Mouse (Mus musculus): ENCODE results near the gene Zcchc8. TPM values are rescaled to one million over a fixed set of nuclear protein-coding genes. Genes with fewer than 3 reads are reported as not detected.

Gene Zcchc8
- polyA plus RNA-seq, 1 experiment from 2014 or later: 34.6 TPM

DNA sequence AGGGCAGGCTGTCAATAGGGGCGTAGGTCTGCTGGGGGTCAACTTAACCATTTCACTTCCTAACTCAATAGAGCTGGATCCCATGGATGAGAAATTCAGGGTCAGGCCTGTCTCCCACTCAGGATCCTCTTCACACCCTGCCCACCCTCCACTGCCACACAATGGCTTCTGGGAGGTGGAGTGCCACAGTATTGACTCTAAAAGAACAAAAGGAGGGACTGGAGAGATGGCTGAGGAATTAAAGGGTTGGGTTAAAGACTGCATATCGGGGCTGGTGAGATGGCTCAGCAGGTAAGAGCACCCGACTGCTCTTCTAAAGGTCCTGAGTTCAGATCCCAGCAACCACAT is 49.5 kb downstream of the Zcchc8 start:
- Histone ChIP-seq H3K27ac (peak overlapping the region; percentile 43), H3K36me3 (ENCODE audit: inconsistent target) (no peaks in the 10 kb centered on the region), H3K4me3 (ENCODE audit: inconsistent target) (no peak overlapping the region), H3K79me2 (ENCODE audit: inconsistent target) (peaks cover 100% of the 10 kb centered on the region)
- 74% methylated on average over 3 of the region's 3 CpGs for WGBS (ENCODE audit: missing documents)

DNA sequence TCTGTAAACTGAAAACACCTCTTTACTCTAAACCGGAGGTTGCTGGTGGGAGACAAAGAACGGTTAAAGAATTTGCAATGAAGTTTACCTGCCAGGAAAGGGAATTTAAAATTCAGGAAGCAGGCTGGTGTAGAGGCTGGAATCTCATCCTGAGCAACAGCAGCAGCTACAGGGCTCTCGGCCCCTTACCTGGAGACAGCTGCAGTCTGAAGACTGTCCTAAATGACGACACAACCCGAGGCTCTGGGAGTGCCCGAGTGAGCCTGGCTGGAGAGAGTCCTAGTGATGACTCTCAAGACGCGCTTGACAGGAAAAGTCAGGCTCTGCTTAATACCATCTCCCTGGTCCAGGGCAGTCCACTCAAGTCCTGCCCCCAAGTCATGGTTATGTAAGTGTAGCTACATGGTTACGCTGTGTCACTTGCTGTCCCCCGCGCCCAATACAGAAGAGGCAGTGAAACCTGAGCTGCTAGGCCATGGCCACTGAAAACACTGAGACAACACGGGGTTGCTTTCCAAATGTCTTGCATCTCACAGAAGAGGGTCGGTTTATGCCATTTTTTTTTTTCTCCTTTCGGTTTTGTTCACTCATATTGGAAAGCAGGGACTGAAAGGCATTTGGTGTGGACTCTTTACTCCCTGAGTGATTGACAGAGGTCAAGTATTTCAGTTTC is 50.0 kb downstream of the Zcchc8 start:
- H3K36me3 ChIP-seq (ENCODE audit: inconsistent target): no peaks in the 10 kb centered on the region
- peak overlapping the region; percentile 31 for H3K4me3 ChIP-seq (ENCODE audit: inconsistent target)
- H3K79me2 ChIP-seq (ENCODE audit: inconsistent target): peaks cover 100% of the 10 kb centered on the region
- H3K27ac ChIP-seq: peak overlapping the region; percentile 43
- WGBS (ENCODE audit: missing documents): 6% methylated on average over 14 of the region's 14 CpGs

DNA sequence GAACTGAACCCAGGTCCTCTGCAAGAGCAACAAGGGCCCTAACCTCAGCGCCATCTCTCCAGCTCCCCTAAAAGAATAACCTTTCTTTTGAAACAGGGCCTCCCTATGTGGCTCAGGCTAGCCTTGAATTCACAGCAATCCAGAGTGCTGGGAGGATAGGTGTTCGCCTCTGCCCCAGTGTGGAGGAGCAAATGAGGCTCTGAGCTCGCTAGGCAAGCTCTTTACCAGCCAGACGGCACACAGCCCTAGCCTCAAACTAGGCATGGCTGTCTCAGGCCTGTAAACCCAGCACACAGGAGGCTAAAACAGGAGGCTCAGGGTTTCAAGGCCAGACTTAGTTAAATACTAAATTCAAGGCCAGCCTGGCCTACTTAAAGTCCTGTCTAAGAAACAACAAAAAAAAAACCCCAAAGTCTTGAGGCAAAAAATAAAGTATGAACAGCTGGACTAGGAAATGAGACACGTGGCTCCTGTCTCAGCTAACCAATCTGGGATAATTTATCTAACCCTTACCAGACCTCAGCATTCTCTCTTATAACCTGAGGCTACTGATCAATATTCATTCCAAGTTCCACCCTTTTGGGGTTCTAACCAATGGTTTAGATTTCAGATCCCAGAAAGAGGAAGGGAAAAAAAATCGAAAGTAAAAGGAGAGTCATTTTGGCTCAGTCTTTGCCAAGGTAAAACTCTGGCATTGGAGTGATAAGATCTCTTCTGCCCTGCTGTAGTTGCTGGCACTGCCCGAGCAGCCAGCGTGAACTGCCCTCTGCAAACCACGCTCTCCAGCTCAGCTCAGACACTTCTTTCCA is 50.7 kb downstream of the Zcchc8 start:
- peak overlapping the region; percentile 43 for H3K27ac ChIP-seq

DNA sequence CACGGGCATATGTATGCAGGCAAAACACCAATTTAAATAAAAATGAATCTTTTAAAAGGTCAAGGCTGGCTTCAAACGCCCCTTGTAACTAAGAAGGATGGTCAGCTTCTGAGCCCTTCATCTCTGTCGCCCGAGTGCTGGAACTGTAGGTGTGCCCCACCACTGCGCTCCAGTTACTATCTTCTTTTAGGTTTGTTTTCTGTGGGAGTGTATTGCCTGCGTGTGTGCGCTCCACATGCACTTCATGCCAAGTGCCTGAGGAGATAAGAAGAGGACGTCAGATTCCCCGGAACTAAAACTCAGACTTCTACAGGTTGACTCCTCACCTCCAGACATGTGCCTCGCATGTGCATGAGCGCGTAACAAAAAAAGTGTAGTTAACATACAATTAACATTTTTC is 53.0 kb downstream of the Zcchc8 start:
- Histone ChIP-seq H3K4me3 (ENCODE audit: inconsistent target) (no peak overlapping the region), H3K36me3 (ENCODE audit: inconsistent target) (no peaks in the 10 kb centered on the region), H3K27ac (no peak overlapping the region), H3K79me2 (ENCODE audit: inconsistent target) (peaks cover 100% of the 10 kb centered on the region)
- 97% methylated on average over 12 of the region's 12 CpGs for WGBS (ENCODE audit: missing documents)

More for the DNA sequence above, 50.7 kb downstream of the Zcchc8 start:
- 33% methylated on average over 7 of the region's 9 CpGs for WGBS (ENCODE audit: missing documents)
- peaks cover 100% of the 10 kb centered on the region for H3K79me2 ChIP-seq (ENCODE audit: inconsistent target)
- peak overlapping the region; percentile 31 for H3K4me3 ChIP-seq (ENCODE audit: inconsistent target)
- no peaks in the 10 kb centered on the region for H3K36me3 ChIP-seq (ENCODE audit: inconsistent target)

DNA sequence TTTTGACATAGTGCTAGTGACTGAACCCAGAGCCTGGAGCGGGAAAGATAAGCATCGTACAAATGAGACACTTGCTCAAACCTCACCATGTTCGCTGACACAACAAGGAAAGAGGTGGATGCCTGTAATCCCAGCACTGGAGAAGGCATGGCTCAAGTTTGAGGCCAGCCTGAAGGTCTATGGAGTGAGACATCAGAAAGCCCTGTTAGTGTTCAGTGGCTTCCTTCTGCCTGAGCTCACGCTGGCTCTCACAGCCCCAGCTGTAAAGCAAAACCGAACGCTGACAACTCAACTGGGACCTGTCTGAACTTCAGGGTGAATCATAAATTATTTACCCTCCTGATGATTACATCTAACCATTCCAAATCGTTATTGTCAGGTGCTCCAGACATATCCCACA is 54.9 kb downstream of the Zcchc8 start:
- 73% methylated on average over 7 of the region's 7 CpGs for WGBS (ENCODE audit: missing documents)
- no peak overlapping the region for H3K27ac ChIP-seq
- H3K4me3 ChIP-seq (ENCODE audit: inconsistent target): no peak overlapping the region
- H3K79me2 ChIP-seq (ENCODE audit: inconsistent target): peaks cover 97% of the 10 kb centered on the region
- H3K36me3 ChIP-seq (ENCODE audit: inconsistent target): no peaks in the 10 kb centered on the region

DNA sequence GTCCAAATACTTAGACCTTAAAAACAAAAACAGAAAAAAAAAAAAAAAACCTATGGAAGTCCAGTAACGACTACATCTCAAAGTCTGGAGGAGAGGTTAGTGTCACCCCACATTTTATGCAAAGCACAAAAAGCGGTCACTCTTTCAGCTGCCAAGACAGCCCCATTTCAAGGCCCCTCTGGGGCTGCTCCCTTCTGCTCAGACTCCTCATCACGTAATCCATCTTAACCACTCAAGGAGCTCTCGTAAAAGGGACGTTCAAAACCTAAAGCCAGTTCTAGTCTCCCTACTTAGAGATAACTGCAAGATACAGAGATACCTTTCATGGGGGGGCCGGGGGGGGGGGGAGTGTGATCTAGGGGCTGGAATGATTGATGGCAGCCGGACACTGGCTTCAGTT is 56.6 kb downstream of the Zcchc8 start:
- WGBS (ENCODE audit: missing documents): 76% methylated on average over 7 of the region's 7 CpGs

DNA sequence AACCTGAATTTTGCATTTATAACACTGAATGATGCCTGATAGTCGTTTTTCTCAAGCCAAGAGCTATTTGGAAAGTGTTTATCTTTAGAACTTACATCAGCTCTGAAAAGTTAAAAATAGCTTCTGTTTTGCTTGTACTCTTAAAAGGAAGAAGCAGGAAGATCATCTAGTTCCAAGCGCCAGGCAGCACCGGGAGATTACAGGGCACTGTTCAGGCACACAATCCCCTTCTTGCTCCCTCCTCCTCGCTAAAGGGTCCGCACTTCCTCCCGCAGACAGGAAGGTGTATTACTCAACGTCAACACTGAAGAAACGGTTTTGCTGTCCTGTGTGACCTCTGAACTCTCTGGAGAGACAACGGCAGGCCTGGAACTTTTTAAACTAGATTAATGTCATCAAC is 58.8 kb downstream of the Zcchc8 start:
- 1% methylated on average over 9 of the region's 9 CpGs for WGBS (ENCODE audit: missing documents)
- Histone ChIP-seq H3K27ac (peak overlapping the region; percentile 72), H3K4me3 (ENCODE audit: inconsistent target) (no peak overlapping the region), H3K36me3 (ENCODE audit: inconsistent target) (no peaks in the 10 kb centered on the region), H3K79me2 (ENCODE audit: inconsistent target) (peaks cover 97% of the 10 kb centered on the region)

More for the DNA sequence above, 56.6 kb downstream of the Zcchc8 start:
- Histone ChIP-seq H3K36me3 (ENCODE audit: inconsistent target) (no peaks in the 10 kb centered on the region), H3K4me3 (ENCODE audit: inconsistent target) (no peak overlapping the region), H3K79me2 (ENCODE audit: inconsistent target) (peaks cover 97% of the 10 kb centered on the region), H3K27ac (no peak overlapping the region)

DNA sequence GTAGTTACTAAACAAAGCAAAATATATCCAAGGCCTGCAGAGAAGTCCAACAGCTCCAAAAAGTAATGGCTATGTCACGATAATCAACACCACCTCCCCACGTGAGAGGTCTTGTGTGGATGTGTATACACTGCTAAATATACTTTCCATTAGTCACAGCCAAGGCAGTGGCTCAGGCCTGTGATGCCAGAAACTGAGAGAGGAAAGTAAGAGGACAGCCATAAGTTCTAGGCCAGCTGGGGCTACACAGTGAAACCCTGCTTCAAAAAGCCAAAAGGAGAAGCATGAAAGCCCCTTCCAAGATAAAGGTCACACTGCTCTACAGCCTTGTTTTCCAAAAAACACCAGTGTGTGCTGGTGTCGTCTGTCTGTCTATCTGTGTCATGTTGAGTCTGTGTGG is 59.3 kb downstream of the Zcchc8 start:
- H3K36me3 ChIP-seq (ENCODE audit: inconsistent target): no peaks in the 10 kb centered on the region
- H3K4me3 ChIP-seq (ENCODE audit: inconsistent target): no peak overlapping the region
- 46% methylated on average over 3 of the region's 3 CpGs for WGBS (ENCODE audit: missing documents)
- peak overlapping the region; percentile 72 for H3K27ac ChIP-seq
- H3K79me2 ChIP-seq (ENCODE audit: inconsistent target): peaks cover 97% of the 10 kb centered on the region

DNA sequence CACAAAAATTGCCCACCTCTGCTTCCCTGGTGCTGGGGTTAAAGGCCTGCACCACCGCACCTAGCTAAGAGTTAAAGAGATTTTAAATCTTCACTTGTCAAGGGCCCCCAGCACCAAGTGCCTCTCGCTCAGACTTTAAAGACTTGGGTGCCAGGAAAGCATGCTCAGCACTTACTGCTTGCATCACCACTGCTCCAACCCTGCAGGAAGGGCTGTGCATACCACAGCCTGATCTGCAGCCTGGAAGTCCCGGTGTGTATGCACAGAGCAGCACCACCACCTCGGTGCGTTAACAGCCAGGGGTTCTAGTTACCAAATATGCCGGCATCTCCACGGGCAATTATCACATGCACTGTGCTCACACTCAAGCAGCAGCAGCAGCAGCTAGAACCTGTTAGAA is 63.2 kb downstream of the Zcchc8 start:
- H3K27ac ChIP-seq: no peak overlapping the region
- no peak overlapping the region for H3K4me3 ChIP-seq (ENCODE audit: inconsistent target)
- peaks cover 22% of the 10 kb centered on the region for H3K36me3 ChIP-seq (ENCODE audit: inconsistent target)
- WGBS (ENCODE audit: missing documents): 11% methylated on average over 7 of the region's 7 CpGs
- peaks cover 76% of the 10 kb centered on the region for H3K79me2 ChIP-seq (ENCODE audit: inconsistent target)

DNA sequence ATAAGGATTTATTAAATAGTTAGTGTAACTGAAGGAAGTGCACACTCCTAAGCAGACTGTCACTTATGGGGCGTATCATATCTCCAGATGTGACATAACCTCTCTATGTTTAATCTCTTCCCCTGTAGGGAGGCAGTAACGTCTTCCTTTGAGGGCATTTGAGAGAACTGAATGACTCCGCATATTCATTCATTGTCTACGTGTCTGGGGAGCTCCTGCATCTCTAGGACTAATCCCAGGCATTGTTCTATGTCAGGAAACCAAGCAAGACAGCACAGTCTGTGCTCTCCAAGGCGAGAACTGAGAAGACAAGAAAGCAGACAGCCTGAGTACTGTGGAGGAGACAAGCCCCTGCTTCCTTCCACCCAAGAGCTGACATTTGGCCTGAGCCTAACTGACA is 66.0 kb downstream of the Zcchc8 start:
- Histone ChIP-seq H3K36me3 (ENCODE audit: inconsistent target) (peaks cover 27% of the 10 kb centered on the region), H3K4me3 (ENCODE audit: inconsistent target) (no peak overlapping the region), H3K27ac (no peak overlapping the region), H3K79me2 (ENCODE audit: inconsistent target) (peaks cover 53% of the 10 kb centered on the region)
- 85% methylated on average over 5 of the region's 5 CpGs for WGBS (ENCODE audit: missing documents)

DNA sequence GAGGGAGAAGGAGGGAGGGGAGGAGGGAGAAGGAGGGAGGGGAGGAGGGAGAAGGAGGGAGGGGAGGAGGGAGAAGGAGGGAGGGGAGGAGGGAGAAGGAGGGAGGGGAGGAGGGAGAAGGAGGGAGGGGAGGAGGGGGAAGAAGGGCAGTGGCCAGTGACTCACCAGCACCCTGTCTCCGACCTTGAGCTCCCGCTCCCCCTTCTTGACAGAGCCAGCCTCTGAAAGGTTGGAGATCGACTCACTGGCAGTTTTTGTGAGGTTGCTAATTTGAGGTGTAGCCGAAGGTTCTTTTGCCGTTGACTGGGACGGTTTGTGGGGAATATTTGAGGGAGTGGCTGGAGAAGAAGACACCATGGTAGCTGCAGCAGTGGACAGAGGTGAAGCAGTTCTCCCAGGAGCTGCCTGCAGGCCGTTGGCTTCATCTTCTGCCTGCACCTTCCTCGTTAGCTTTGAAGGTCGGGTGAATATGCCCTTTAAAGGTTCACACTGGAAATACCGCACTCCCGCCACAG is 67.6 kb downstream of the Zcchc8 start:
- 93% methylated on average over 11 of the region's 11 CpGs for WGBS (ENCODE audit: missing documents)
- H3K79me2 ChIP-seq (ENCODE audit: inconsistent target): peaks cover 37% of the 10 kb centered on the region
- peaks cover 29% of the 10 kb centered on the region for H3K36me3 ChIP-seq (ENCODE audit: inconsistent target)
- H3K4me3 ChIP-seq (ENCODE audit: inconsistent target): no peak overlapping the region
- H3K27ac ChIP-seq: no peak overlapping the region

DNA sequence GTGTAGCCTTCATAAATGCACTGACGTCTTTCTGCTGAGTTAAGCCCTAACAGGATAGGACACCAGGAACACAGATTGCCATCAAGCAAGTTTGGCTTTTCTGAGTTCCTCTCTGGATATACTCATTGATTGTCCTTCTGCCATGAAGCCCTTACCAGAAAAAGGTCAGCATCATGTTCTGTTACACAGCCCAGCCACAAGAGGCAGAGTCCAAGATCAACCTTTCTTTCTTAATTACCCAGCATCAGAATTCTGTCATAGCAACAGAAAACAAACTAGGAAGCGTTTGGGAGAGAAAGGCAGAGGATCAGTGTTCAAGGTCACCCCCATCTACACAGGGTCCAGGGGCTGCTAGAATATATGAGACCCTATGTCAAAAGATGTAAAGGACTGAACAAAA is 70.1 kb downstream of the Zcchc8 start:
- Histone ChIP-seq H3K4me3 (ENCODE audit: inconsistent target) (no peak overlapping the region), H3K27ac (no peak overlapping the region), H3K79me2 (ENCODE audit: inconsistent target) (peaks cover 11% of the 10 kb centered on the region; the same call in 1 of the 2 replicates), H3K36me3 (ENCODE audit: inconsistent target) (peaks cover 51% of the 10 kb centered on the region)
- 80% methylated on average over 2 of the region's 2 CpGs for WGBS (ENCODE audit: missing documents)
